Mouse (Mus musculus): ENCODE measurements around the gene Rgs3.

- TF ChIP-seq CTCF (IDR thresholded peaks at IDR 0.05; ENCODE audit: low read depth, low read length) (no peak), POLR2A (IDR thresholded peaks at IDR 0.05; ENCODE audit: extremely low read depth, insufficient read depth, low read length) (no peak)
Measured at GRCm38 (mm10) chr4:62729941-62730340, 170.3 kb downstream of the Rgs3 start.
